Mouse (Mus musculus) E14TG2a.4 (cell line): ENCODE measurements at regions not wholly inside any gene's neighbourhood (a gene's known extent, or its start where the extent isn't known, plus 50 kb on each side); places are given as distances from the start of the nearest gene placed in this dataset.

Experiments
- H3K27me3 ChIP-seq: 2 replicates; pipeline ENCODE4 v1.6.1; 2014; ENCODE audit warnings: low read length, control low read depth; ENCODE audit not compliant: insufficient read depth
- H3K36me3 ChIP-seq: 2 replicates; pipeline ENCODE4 v1.6.1; 2014; ENCODE audit warnings: low read length, control low read depth; ENCODE audit not compliant: insufficient read depth
- H3K4me1 ChIP-seq: replicated peaks from 2 replicates; pipeline ENCODE4 v1.6.1; 2014; ENCODE audit warnings: low read depth, low read length, control low read depth
- H3K4me3 ChIP-seq: replicated peaks from 2 replicates; pipeline ENCODE4 v1.5.1; 2014; ENCODE audit warnings: mild to moderate bottlenecking, low read length
- H3K9me3 ChIP-seq: 2 replicates; pipeline ENCODE4 v1.6.1; 2014; ENCODE audit warnings: low read length, control low read depth
- CTCF ChIP-seq: conservative IDR thresholded peaks from 2 replicates; pipeline ENCODE4 v1.5.1; 2014; ENCODE audit warnings: low read length
- NANOG ChIP-seq: IDR thresholded peaks from 2 replicates; pipeline ENCODE4 v1.6.1; 2014; ENCODE audit warnings: borderline replicate concordance, low read length, mixed read lengths
- POU5F1 ChIP-seq: IDR thresholded peaks from 2 replicates; pipeline ENCODE4 v1.6.1; 2014; ENCODE audit warnings: low read length, borderline replicate concordance

DNA sequence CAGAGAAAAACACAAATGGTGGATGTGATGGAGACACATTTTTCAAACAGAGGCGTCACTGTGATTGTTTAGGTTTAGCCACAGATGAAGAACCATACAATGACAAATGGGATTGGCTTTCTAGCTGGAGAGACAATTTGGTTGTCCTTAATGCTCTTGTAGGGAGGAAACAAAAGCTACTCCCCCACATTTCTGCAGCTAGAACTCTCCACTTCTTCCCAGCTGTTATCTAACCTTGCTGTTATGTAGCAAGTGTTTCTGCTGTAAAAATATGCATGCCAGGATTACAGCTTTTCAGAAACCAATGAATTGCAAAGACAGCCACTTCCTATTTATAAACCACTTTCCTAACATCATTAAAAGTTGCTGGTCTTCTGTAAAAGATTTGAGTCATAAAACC lies 309.2 kb upstream of the Etaa1 start:
- TF ChIP-seq CTCF (no peak), NANOG (no peak), POU5F1 (no peak)
- no peaks in the 10 kb centered on the region for H3K36me3 ChIP-seq
- no peaks in the 10 kb centered on the region for H3K27me3 ChIP-seq

DNA sequence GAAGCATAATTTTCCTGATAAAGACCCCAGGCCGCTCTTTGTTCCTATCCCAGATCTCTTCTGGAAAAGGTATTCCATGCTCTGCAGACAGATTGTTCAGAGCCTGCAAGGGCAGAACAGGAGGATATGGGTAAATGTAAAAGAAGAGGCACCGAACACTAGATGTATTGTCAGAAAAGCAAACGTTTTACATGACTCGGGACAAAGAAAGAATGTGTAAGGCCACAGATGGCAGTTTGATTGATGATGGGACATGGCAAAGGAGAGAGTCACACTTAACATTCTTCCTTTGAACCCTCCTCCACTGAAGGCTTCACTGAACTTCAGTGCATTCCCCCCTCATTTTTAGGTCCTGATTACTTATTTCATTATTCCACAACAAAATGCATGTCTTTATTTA lies 295.6 kb upstream of the Etaa1 start:
- no peaks in the 10 kb centered on the region for H3K9me3 ChIP-seq
- no peaks in the 10 kb centered on the region for H3K36me3 ChIP-seq
- no peak for TF ChIP-seq POU5F1
- no peaks in the 10 kb centered on the region for H3K4me1 ChIP-seq
- H3K27me3 ChIP-seq, result no peaks in the 10 kb centered on the region
- H3K4me3 ChIP-seq, result no peak overlapping the region

More for the DNA sequence above, 309.2 kb upstream of the Etaa1 start:
- H3K9me3 ChIP-seq, result no peaks in the 10 kb centered on the region
- no peaks in the 10 kb centered on the region for H3K4me1 ChIP-seq
- H3K4me3 ChIP-seq, result no peak overlapping the region

DNA sequence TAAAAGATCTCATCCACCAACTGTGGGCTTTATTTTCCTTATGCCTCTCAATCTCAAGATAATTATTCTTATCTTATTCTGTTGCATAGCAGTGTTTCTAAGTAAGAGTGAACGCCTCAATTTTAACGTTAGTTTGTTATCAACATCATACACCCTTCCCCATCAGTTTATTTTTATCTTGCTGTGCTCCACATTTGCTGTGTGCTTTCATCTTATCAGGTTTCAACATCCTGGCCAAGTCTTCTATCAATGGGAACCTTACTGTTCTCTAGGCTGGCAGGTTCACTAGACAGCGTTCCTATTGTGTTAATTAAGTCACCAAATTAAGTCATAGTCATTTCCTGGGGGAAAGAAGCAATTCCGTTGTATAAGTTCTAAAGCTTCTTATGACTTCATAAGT lies 263.1 kb upstream of the Etaa1 start:
- H3K4me1 ChIP-seq, result no peaks in the 10 kb centered on the region
- no peak overlapping the region for H3K4me3 ChIP-seq
- H3K9me3 ChIP-seq, result no peaks in the 10 kb centered on the region
- no peaks in the 10 kb centered on the region for H3K27me3 ChIP-seq
- H3K36me3 ChIP-seq, result no peaks in the 10 kb centered on the region
- TF ChIP-seq POU5F1, result no peak

DNA sequence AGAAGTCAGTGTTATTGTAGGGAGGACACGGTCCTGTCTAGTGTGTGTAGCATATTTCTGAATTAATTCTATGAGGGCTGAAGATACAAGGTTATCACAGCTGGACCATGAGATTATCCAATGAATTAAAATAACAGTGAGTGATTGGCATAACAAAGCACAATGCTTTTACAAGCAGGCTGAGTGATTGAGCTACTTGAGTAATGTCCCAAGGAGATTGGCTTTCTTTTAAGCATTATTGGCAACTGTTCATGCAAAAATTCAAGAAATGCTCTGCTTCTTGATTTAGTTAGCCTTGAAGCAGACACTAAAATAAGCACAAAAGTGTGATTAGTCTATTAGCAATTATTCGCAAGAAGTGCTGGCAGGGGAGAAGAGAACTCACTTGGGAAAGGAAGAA lies 219.4 kb upstream of the Etaa1 start:
- Histone ChIP-seq H3K27me3 (no peaks in the 10 kb centered on the region), H3K4me3 (no peak overlapping the region), H3K4me1 (peaks cover 11% of the 10 kb centered on the region), H3K9me3 (no peaks in the 10 kb centered on the region), H3K36me3 (no peaks in the 10 kb centered on the region)
- TF ChIP-seq CTCF (no peak), NANOG (peak; percentile 57; the same call in 1 of the 2 replicates), POU5F1 (peak; percentile 78)

DNA sequence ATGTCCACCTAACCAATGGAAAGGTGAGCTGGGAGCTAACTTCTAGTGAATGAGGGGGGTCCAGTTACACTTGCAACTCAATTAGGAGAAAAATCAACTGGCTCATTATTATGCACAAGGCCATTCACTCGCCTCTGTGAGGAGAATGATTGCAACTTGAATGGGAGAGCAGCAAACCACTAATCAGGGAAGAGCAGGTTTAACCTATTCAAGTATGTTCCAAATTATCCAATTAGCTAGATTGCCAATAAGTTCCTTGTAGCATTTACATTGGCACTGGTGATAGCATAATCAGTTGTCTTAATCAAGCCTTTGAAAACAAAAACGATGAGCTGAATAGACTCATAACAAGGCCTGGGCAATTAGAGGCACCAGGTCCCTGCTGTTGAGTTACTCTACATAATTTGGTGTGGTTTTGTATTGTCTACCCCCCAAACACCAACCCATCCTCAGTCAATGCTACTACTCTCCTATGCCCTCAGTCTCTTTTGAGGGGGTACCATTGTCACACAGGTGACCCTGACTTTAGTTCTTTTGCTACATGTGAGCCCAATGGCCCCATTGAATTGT lies 217.6 kb upstream of the Etaa1 start:
- H3K4me3 ChIP-seq, result no peak overlapping the region
- peaks cover 11% of the 10 kb centered on the region for H3K4me1 ChIP-seq
- TF ChIP-seq CTCF, result no peak
- no peak for TF ChIP-seq NANOG
- no peak for TF ChIP-seq POU5F1
- H3K36me3 ChIP-seq, result no peaks in the 10 kb centered on the region
- no peaks in the 10 kb centered on the region for H3K9me3 ChIP-seq
- H3K27me3 ChIP-seq, result no peaks in the 10 kb centered on the region

DNA sequence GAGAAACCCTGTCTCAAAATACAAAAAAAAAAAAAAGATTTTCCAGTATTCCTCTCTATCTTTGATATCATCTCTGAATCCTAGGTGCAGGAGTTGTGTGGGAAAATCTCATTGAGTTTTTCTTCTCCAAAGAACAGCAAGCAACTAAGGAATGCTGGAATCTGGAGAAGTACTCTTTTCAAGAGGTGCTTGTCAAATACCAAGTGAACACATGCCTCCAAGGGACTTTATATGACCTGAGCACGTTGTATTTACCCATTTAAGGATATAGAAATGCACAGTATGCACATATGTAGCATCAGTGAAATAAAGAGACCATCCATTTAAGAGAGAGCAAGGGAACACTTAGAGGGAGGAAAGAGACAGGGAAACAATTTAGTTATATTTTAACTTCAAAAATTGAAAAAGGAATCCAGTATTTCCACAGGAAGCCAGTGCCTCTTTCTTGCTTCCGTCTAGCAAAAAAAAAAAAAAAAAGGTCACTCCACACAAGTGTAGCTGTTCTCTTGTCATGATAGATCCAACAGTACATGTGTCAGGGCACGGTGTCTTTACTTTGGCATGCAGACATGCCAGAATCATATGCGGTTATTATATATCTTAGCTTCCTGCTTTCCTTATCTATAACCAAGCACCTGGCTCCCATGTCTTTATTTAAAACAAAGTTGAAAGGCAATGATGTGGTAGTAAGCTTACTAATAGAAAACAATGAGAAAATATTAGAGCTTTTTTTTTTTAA lies 212.1 kb upstream of the Etaa1 start:
- Histone ChIP-seq H3K4me1 (peaks cover under 1% of the 10 kb centered on the region; the same call in 1 of the 2 replicates), H3K4me3 (no peak overlapping the region), H3K9me3 (no peaks in the 10 kb centered on the region), H3K36me3 (no peaks in the 10 kb centered on the region), H3K27me3 (no peaks in the 10 kb centered on the region)
- TF ChIP-seq CTCF (no peak), NANOG (no peak), POU5F1 (no peak)

DNA sequence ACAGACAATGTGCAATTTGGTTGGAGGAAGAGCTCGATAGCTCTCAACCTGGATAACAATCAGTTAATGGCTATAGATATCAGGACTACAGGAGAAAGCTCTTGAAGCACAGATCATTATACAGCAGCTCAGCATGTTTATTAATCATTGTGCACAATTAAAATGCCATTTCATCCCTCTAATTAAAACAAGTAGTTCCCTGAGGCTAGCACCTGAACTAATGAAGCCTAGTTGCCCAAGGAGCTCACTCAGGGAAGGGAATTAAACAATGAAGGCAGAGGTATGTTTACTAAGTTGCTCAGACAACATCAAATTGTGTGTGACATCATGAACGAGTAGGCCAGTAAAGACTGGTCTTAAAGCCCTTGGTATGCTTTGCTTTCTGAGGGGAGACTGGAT lies 210.3 kb upstream of the Etaa1 start:
- TF ChIP-seq NANOG, result no peak

DNA sequence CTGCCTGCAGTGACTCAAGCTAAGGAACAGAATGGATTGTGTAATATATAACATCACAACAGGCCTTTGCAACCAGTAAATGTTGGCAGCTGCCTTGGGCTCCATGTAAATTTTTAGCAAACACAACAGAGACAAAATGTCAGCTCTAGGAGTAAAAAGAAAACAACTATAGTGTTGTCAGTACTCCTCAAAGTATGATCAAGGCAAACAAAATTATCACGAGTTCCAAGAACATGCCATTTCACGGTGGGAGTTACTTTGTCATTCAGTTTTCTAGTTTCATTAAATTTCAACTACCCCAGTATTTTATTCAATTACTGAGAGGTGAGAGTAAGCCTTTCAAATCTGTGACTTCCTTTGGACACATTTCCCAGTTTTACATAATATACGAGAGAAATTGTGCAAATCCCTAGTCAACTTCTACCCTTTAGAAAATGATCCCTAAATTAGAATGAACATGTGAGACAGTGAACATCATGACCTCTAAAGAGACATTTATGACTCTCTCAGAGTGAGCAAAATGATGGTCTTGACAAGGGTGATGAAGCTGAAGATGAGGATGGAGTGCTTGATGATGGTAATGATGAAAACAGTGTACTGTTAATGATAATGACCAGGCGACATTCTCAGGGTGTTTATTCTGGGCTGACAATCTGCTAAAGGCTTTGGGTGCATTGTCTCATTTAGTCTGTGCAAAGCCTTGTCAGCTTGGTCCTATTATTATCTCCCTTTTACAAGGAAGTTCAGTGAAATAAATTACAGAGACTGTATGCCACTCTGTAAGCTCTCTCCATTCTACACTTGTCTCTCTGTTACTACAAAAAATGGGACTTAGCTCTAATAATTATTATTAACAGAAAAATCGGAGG lies 209.7 kb upstream of the Etaa1 start:
- Histone ChIP-seq H3K27me3 (no peaks in the 10 kb centered on the region), H3K4me1 (no peaks in the 10 kb centered on the region), H3K9me3 (no peaks in the 10 kb centered on the region), H3K36me3 (no peaks in the 10 kb centered on the region), H3K4me3 (no peak overlapping the region)
- TF ChIP-seq NANOG, result no peak
- TF ChIP-seq POU5F1, result no peak
- TF ChIP-seq CTCF, result no peak

More for the DNA sequence above, 210.3 kb upstream of the Etaa1 start:
- Histone ChIP-seq H3K4me1 (no peaks in the 10 kb centered on the region), H3K27me3 (no peaks in the 10 kb centered on the region), H3K36me3 (no peaks in the 10 kb centered on the region), H3K9me3 (no peaks in the 10 kb centered on the region), H3K4me3 (no peak overlapping the region)

DNA sequence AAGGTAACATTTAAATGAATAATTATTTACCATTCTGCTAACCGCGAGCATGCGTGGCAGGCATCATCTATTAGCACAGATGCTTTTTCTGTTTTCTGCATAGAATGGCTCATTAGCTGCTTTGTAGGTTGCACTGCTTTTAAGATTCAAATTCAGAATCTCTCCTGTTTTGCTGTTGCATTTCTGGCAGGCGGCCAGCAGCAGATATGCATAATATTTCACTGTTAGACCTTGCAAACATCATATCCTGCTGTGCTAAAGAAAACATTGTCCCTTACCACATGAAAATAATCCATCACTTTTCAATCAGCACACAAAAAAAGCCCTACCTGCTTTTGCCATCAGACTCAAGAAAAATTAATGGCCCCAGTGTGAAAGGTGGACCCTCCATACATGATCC lies 202.8 kb upstream of the Etaa1 start:
- no peak overlapping the region for H3K4me3 ChIP-seq
- TF ChIP-seq NANOG, result no peak
- no peak for TF ChIP-seq CTCF
- TF ChIP-seq POU5F1, result no peak
- no peaks in the 10 kb centered on the region for H3K27me3 ChIP-seq
- H3K4me1 ChIP-seq, result peaks cover 3% of the 10 kb centered on the region
- H3K36me3 ChIP-seq, result no peaks in the 10 kb centered on the region
- no peaks in the 10 kb centered on the region for H3K9me3 ChIP-seq
